In the genomic region with DNA sequence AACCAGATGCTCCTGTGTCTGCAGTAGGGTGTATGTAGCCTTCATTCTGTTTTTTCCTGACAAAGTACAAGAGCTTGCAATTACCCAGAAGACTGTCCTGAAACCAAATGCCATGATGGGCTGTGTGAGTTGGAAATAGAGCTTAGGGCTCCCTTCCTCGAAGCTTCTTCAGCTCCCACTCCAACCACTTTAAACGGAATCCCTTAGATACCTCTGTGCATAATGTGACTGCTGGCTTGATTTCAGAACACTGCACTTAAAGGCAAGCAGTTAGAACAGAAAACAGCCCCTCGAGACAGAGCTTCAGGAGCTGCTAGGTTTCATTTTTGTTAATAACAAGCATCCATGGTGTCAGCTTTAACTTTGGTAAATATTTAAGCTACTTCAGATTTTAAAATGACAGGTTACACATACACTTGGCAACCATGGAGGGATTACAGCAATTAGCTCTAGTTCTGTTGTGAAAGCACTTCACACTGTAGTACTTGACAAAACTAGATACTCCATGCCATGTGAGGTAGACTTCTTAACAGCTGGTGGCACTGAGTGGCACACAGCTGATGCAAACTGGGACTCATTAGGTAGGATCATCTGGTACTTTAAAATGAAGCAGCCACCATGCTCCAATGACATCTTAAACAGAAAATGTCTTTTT, we compare ENCODE assay signal across 18 mouse cellular contexts.
A peak's percentile ranks its signal among the peaks of the same experiment; 100 is the strongest.
DNase-seq lines count a peak whose midpoint lies in the region; ATAC-seq and TF ChIP-seq lines count a peak whose summit lies in the region.
"Had no signal": no experiment of that assay in that cellular context is flagged by ENCODE, and none has a peak within 500 bp of the region (broad histone marks: within the 10 kb centered on the region; RNA-seq: fewer than 3 reads in every experiment).

No protein-coding gene starts in this region.

- no peak overlapping the region for H3K4me3 ChIP-seq in forebrain, embryonic 15.5 days
- H3K4me3 ChIP-seq in forebrain, embryonic 11.5 days (ENCODE audit: low read depth, low read length): no peak overlapping the region
- H3K4me3 ChIP-seq in hindbrain, postnatal 0 days (ENCODE audit: low read length): no peak overlapping the region
- H3K4me3 ChIP-seq in hindbrain, embryonic 12.5 days: no peak overlapping the region
- no peak overlapping the region for H3K4me3 ChIP-seq in lung, postnatal 0 days (ENCODE audit: low read depth, low read length)
- no peak overlapping the region for H3K4me3 ChIP-seq in forebrain, embryonic 16.5 days (replicated peaks; ENCODE audit: low read length)

- peak; percentile 82; the same call in 1 of the 2 replicates for ATAC-seq in forebrain, embryonic 15.5 days (replicated peaks)
- ATAC-seq in forebrain, embryonic 11.5 days (replicated peaks; ENCODE audit: low FRiP score): no peak
- no peak for ATAC-seq in hindbrain, postnatal 0 days
- no peak for ATAC-seq in hindbrain, embryonic 12.5 days (ENCODE audit: low FRiP score)
- peak; percentile 96 for ATAC-seq in lung, postnatal 0 days
- peak; percentile 62; the same call in 1 of the 2 replicates for ATAC-seq in forebrain, embryonic 16.5 days

- no peaks in the 10 kb centered on the region for H3K36me3 ChIP-seq in forebrain, embryonic 15.5 days
- no peaks in the 10 kb centered on the region for H3K36me3 ChIP-seq in forebrain, embryonic 11.5 days (ENCODE audit: control insufficient read depth, insufficient read depth, low read length)
- H3K36me3 ChIP-seq in hindbrain, postnatal 0 days (ENCODE audit: insufficient read depth, low read length): no peaks in the 10 kb centered on the region
- no peaks in the 10 kb centered on the region for H3K36me3 ChIP-seq in hindbrain, embryonic 12.5 days
- no peaks in the 10 kb centered on the region for H3K36me3 ChIP-seq in lung, postnatal 0 days (ENCODE audit: insufficient read depth, low read length)
- H3K36me3 ChIP-seq in forebrain, embryonic 16.5 days (ENCODE audit: control insufficient read depth, insufficient read depth): 0 out of 2 replicates have a peak, but pooled peaks cover under 1% of the 10 kb centered on the region

- H3K27ac ChIP-seq in forebrain, embryonic 15.5 days (replicated peaks): no peak overlapping the region
- H3K27ac ChIP-seq in forebrain, embryonic 11.5 days (ENCODE audit: low read depth, low read length): no peak overlapping the region
- no peak overlapping the region for H3K27ac ChIP-seq in hindbrain, postnatal 0 days
- H3K27ac ChIP-seq in hindbrain, embryonic 12.5 days: no peak overlapping the region
- no peak overlapping the region for H3K27ac ChIP-seq in lung, postnatal 0 days (ENCODE audit: low read length)
- H3K27ac ChIP-seq in forebrain, embryonic 16.5 days (ENCODE audit: low read length): no peak overlapping the region

- H3K4me1 ChIP-seq in forebrain, embryonic 15.5 days: no peaks in the 10 kb centered on the region
- no peaks in the 10 kb centered on the region for H3K4me1 ChIP-seq in forebrain, embryonic 11.5 days (replicated peaks; ENCODE audit: control insufficient read depth, insufficient read depth, low read length)
- no peaks in the 10 kb centered on the region for H3K4me1 ChIP-seq in hindbrain, postnatal 0 days (ENCODE audit: insufficient read depth, low read length)
- H3K4me1 ChIP-seq in hindbrain, embryonic 12.5 days: no peaks in the 10 kb centered on the region
- H3K4me1 ChIP-seq in lung, postnatal 0 days (ENCODE audit: insufficient read depth, low read depth, low read length): no peaks in the 10 kb centered on the region
- no peaks in the 10 kb centered on the region for H3K4me1 ChIP-seq in forebrain, embryonic 16.5 days (replicated peaks; ENCODE audit: control insufficient read depth, insufficient read depth, low read length)

- H3K4me2 ChIP-seq in forebrain, embryonic 15.5 days (replicated peaks): no peak overlapping the region
- H3K4me2 ChIP-seq in forebrain, embryonic 11.5 days (ENCODE audit: low read depth, low read length, severe bottlenecking): no peak overlapping the region
- no peak overlapping the region for H3K4me2 ChIP-seq in hindbrain, postnatal 0 days (ENCODE audit: low read depth, low read length)
- no peak overlapping the region for H3K4me2 ChIP-seq in hindbrain, embryonic 12.5 days (replicated peaks)
- no peak overlapping the region for H3K4me2 ChIP-seq in lung, postnatal 0 days (replicated peaks; ENCODE audit: low read depth, low read length)
- H3K4me2 ChIP-seq in forebrain, embryonic 16.5 days (ENCODE audit: low read length): no peak overlapping the region

- no peak for TF ChIP-seq CTCF in hindbrain, postnatal 0 days (IDR thresholded peaks at IDR 0.05; ENCODE audit: low read depth)
- TF ChIP-seq CTCF in lung, postnatal 0 days (IDR thresholded peaks at IDR 0.05): no peak

- 57% methylated on average over 3 of the region's 3 CpGs for WGBS in forebrain, embryonic 15.5 days
- 79% methylated on average over 3 of the region's 3 CpGs for WGBS in forebrain, embryonic 11.5 days
- WGBS in hindbrain, postnatal 0 days: 66% methylated on average over 3 of the region's 3 CpGs
- WGBS in hindbrain, embryonic 12.5 days: 88% methylated on average over 3 of the region's 3 CpGs
- WGBS in lung, postnatal 0 days: 51% methylated on average over 3 of the region's 3 CpGs
- 47% methylated on average over 3 of the region's 3 CpGs for whole genome bisulfite sequencing in forebrain, embryonic 16.5 days

- no peak overlapping the region for H3K9ac ChIP-seq in forebrain, embryonic 15.5 days (replicated peaks)
- H3K9ac ChIP-seq in forebrain, embryonic 11.5 days (ENCODE audit: low read length): no peak overlapping the region
- no peak overlapping the region for H3K9ac ChIP-seq in hindbrain, postnatal 0 days (replicated peaks; ENCODE audit: low read length)
- H3K9ac ChIP-seq in hindbrain, embryonic 12.5 days: no peak overlapping the region
- no peak overlapping the region for H3K9ac ChIP-seq in lung, postnatal 0 days (replicated peaks; ENCODE audit: low read depth)
- H3K9ac ChIP-seq in forebrain, embryonic 16.5 days (replicated peaks; ENCODE audit: low read depth, low read length): no peak overlapping the region

- H3K27me3 ChIP-seq in forebrain, embryonic 15.5 days: no peaks in the 10 kb centered on the region
- H3K27me3 ChIP-seq in forebrain, embryonic 11.5 days (ENCODE audit: control insufficient read depth, insufficient read depth, low read length): no peaks in the 10 kb centered on the region
- H3K27me3 ChIP-seq in hindbrain, postnatal 0 days (ENCODE audit: insufficient read depth, low read length): no peaks in the 10 kb centered on the region
- H3K27me3 ChIP-seq in hindbrain, embryonic 12.5 days: no peaks in the 10 kb centered on the region
- no peaks in the 10 kb centered on the region for H3K27me3 ChIP-seq in lung, postnatal 0 days (replicated peaks; ENCODE audit: insufficient read depth, low read length)
- no peaks in the 10 kb centered on the region for H3K27me3 ChIP-seq in forebrain, embryonic 16.5 days (replicated peaks; ENCODE audit: control insufficient read depth, insufficient read depth, low read length)
- H3K27me3 ChIP-seq: CH12.LX had no signal

- TF ChIP-seq EP300 in lung, postnatal 0 days (IDR thresholded peaks at IDR 0.05): no peak; the same call in none of the 2 replicates

- no peak for DNase-seq in forebrain, embryonic 11.5 days (ENCODE audit: low spot score)
- peak; percentile 13 for DNase-seq in hindbrain, postnatal 0 days (ENCODE audit: low spot score)
- peak; percentile 80 for DNase-seq in lung, postnatal 0 days (ENCODE audit: low spot score)
- no peak for DNase-seq in lung, postnatal 4 days
- DNase-seq in right cerebral cortex, postnatal 36 days (ENCODE audit: low spot score in 2 of 2): no peak
- DNase-seq: adrenal gland, postnatal 25 days; cerebellum, adult 18-20 months; cerebellum, postnatal 25 days; gastrocnemius, postnatal 14 days; heart, postnatal 36 days; kidney, adult 11 months; kidney, postnatal 14 days; liver; thymus, postnatal 25 days had no signal

- no peaks in the 10 kb centered on the region for H3K9me3 ChIP-seq in forebrain, embryonic 15.5 days
- no peaks in the 10 kb centered on the region for H3K9me3 ChIP-seq in forebrain, embryonic 11.5 days (ENCODE audit: control insufficient read depth, low read length)
- no peaks in the 10 kb centered on the region for H3K9me3 ChIP-seq in hindbrain, postnatal 0 days (ENCODE audit: low read length)
- no peaks in the 10 kb centered on the region for H3K9me3 ChIP-seq in hindbrain, embryonic 12.5 days (replicated peaks)
- H3K9me3 ChIP-seq in lung, postnatal 0 days (ENCODE audit: low read length): no peaks in the 10 kb centered on the region
- H3K9me3 ChIP-seq in forebrain, embryonic 16.5 days (ENCODE audit: control insufficient read depth, low read length): no peaks in the 10 kb centered on the region

Comparison
In these comparisons a context has a peak if more than half of its experiments do, and no peak if none do; other contexts are left out.
1. ATAC-seq: peak in forebrain, embryonic 15.5 days (single experiment), lung, postnatal 0 days (single experiment) and forebrain, embryonic 16.5 days (single experiment); none in forebrain, embryonic 11.5 days (single experiment), hindbrain, postnatal 0 days (single experiment) and hindbrain, embryonic 12.5 days (single experiment).
2. DNase-seq: peak in hindbrain, postnatal 0 days (single experiment) and lung, postnatal 0 days (single experiment); none in forebrain, embryonic 11.5 days (single experiment), lung, postnatal 4 days (0 of 2) and right cerebral cortex, postnatal 36 days (0 of 2).